ENCODE assay signal across 15 mouse cellular contexts in the genomic region with DNA sequence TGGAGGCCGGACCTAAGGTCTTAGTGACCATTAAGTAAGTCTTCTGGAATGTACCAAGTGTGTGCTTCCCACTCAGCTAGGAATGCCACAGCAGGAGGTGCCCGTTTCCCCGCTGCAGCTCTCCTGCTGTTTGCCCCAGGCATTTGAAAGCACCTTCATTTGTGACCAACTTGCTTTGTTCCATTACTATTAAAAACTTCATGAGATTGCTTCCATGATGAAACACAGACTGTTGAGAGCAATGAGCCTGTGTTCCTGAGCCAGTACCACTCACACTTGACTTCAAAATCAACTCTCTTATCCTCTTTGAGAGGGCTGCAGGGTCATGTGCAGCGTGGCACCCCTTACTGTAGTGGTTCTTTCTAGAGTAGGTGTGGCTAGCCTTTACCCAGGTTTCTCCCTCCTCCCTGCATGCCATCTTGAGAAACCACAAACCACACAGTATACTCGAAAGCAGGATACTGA. TPM values are rescaled to one million over a fixed set of nuclear protein-coding genes. Genes with fewer than 3 reads are reported as not detected.
DNase-seq lines count a peak whose midpoint lies in the region; ATAC-seq and TF ChIP-seq lines count a peak whose summit lies in the region.
"Had no signal": no experiment of that assay in that cellular context is flagged by ENCODE, and none has a peak within 500 bp of the region (broad histone marks: within the 10 kb centered on the region; RNA-seq: fewer than 3 reads in every experiment).

No protein-coding gene starts in this region.

- WGBS in limb, embryonic 14.5 days: 24% methylated on average over 5 of the region's 5 CpGs
- 47% methylated on average over 5 of the region's 5 CpGs for WGBS in stomach, postnatal 0 days
- WGBS in midbrain, embryonic 14.5 days: 55% methylated on average over 5 of the region's 5 CpGs
- WGBS in hindbrain, embryonic 10.5 days: 46% methylated on average over 5 of the region's 5 CpGs

- H3K4me2 ChIP-seq in limb, embryonic 14.5 days (replicated peaks; ENCODE audit: low read depth, low read length, severe bottlenecking): no peak overlapping the region
- no peak overlapping the region for H3K4me2 ChIP-seq in stomach, postnatal 0 days (replicated peaks; ENCODE audit: low read depth)
- H3K4me2 ChIP-seq in midbrain, embryonic 14.5 days (ENCODE audit: low read length): no peak overlapping the region
- H3K4me2 ChIP-seq: forebrain, embryonic 13.5 days; midbrain, embryonic 12.5 days had no signal

- 0 out of 2 replicates have a peak, but pooled peaks cover 3% of the 10 kb centered on the region for H3K4me1 ChIP-seq in limb, embryonic 14.5 days (ENCODE audit: control insufficient read depth, insufficient read depth, low read length)
- H3K4me1 ChIP-seq in stomach, postnatal 0 days (replicated peaks; ENCODE audit: control insufficient read depth, insufficient read depth): no peaks in the 10 kb centered on the region
- H3K4me1 ChIP-seq in midbrain, embryonic 14.5 days (ENCODE audit: control insufficient read depth, insufficient read depth, low read length): no peaks in the 10 kb centered on the region
- H3K4me1 ChIP-seq in hindbrain, embryonic 10.5 days (replicated peaks): peaks cover 8% of the 10 kb centered on the region; the same call in 1 of the 2 replicates
- H3K4me1 ChIP-seq: forebrain, embryonic 13.5 days; midbrain, embryonic 12.5 days had no signal

- no peak overlapping the region for H3K27ac ChIP-seq in limb, embryonic 14.5 days (replicated peaks; ENCODE audit: low read depth, low read length)
- H3K27ac ChIP-seq in stomach, postnatal 0 days (replicated peaks): no peak overlapping the region
- H3K27ac ChIP-seq in midbrain, embryonic 14.5 days (replicated peaks; ENCODE audit: low read depth, low read length): no peak overlapping the region
- no peak overlapping the region for H3K27ac ChIP-seq in hindbrain, embryonic 10.5 days
- H3K27ac ChIP-seq: forebrain, embryonic 13.5 days; liver, embryonic 14.5 days; midbrain, embryonic 12.5 days had no signal

- 0 out of 2 replicates have a peak, but pooled peaks have one; percentile 37 for ATAC-seq in limb, embryonic 14.5 days (ENCODE audit: low FRiP score, low read depth)
- ATAC-seq in stomach, postnatal 0 days (ENCODE audit: low FRiP score, low TSS enrichment): peak; percentile 53; the same call in 1 of the 2 replicates
- ATAC-seq in midbrain, embryonic 14.5 days (ENCODE audit: low FRiP score, low TSS enrichment): no peak
- ATAC-seq: activated CD4-positive, CD25-positive, alpha-beta regulatory T cell, adult 4 months; forebrain, embryonic 13.5 days; hindbrain, embryonic 16.5 days had no signal

- no peak for TF ChIP-seq EP300 in stomach, postnatal 0 days (optimal IDR thresholded peaks at IDR 0.05)

- H3K9me3 ChIP-seq in limb, embryonic 14.5 days (ENCODE audit: control insufficient read depth, low read length): 0 out of 2 replicates have a peak, but pooled peaks cover 4% of the 10 kb centered on the region
- no peaks in the 10 kb centered on the region for H3K9me3 ChIP-seq in stomach, postnatal 0 days (ENCODE audit: control insufficient read depth, low read length)
- no peaks in the 10 kb centered on the region for H3K9me3 ChIP-seq in midbrain, embryonic 14.5 days (ENCODE audit: control insufficient read depth, low read length)
- H3K9me3 ChIP-seq in hindbrain, embryonic 10.5 days: no peaks in the 10 kb centered on the region
- H3K9me3 ChIP-seq: forebrain, embryonic 13.5 days; midbrain, embryonic 12.5 days had no signal

- H3K4me3 ChIP-seq in limb, embryonic 14.5 days (replicated peaks; ENCODE audit: low read length): no peak overlapping the region
- no peak overlapping the region for H3K4me3 ChIP-seq in stomach, postnatal 0 days (ENCODE audit: low read depth, low read length)
- H3K4me3 ChIP-seq in midbrain, embryonic 14.5 days (replicated peaks; ENCODE audit: low read depth, low read length): no peak overlapping the region
- no peak overlapping the region for H3K4me3 ChIP-seq in hindbrain, embryonic 10.5 days
- H3K4me3 ChIP-seq: forebrain, embryonic 13.5 days; midbrain, embryonic 12.5 days had no signal

- no peak for TF ChIP-seq POLR2A in limb, embryonic 14.5 days (IDR thresholded peaks at IDR 0.05; ENCODE audit: borderline replicate concordance, extremely low read depth, insufficient read depth, insufficient read length)

- peak; percentile 16 for DNase-seq in thymus, postnatal 0 days (ENCODE audit: low spot score)
- no peak for DNase-seq in thymus, postnatal 36 days
- DNase-seq in forelimb bud, embryonic 11.5 days (ENCODE audit: low read depth, low spot score): peak; percentile 25
- no peak for DNase-seq in limb, embryonic 14.5 days (ENCODE audit: low spot score)
- DNase-seq in stomach, postnatal 0 days (ENCODE audit: low spot score): no peak
- no peak for DNase-seq in midbrain, embryonic 14.5 days
- no peak for DNase-seq in embryo, embryonic 9.5 days (ENCODE audit: extremely low spot score)
- DNase-seq in hindbrain, embryonic 10.5 days (ENCODE audit: low spot score): no peak
- DNase-seq: cerebellum, adult 2 months; gastrocnemius, postnatal 14 days had no signal

- no peaks in the 10 kb centered on the region for H3K36me3 ChIP-seq in limb, embryonic 14.5 days (ENCODE audit: control insufficient read depth, insufficient read depth, low read length)
- H3K36me3 ChIP-seq in stomach, postnatal 0 days (ENCODE audit: control insufficient read depth, insufficient read depth, low read length): no peaks in the 10 kb centered on the region
- no peaks in the 10 kb centered on the region for H3K36me3 ChIP-seq in midbrain, embryonic 14.5 days (ENCODE audit: control insufficient read depth, insufficient read depth, low read length)
- H3K36me3 ChIP-seq in hindbrain, embryonic 10.5 days: no peaks in the 10 kb centered on the region
- H3K36me3 ChIP-seq: midbrain, embryonic 12.5 days had no signal

- TF ChIP-seq CTCF in stomach, postnatal 0 days (IDR thresholded peaks at IDR 0.05; ENCODE audit: low read depth): no peak

- H3K9ac ChIP-seq in limb, embryonic 14.5 days (ENCODE audit: low read depth, low read length, severe bottlenecking): no peak overlapping the region
- H3K9ac ChIP-seq in stomach, postnatal 0 days (ENCODE audit: low read length): no peak overlapping the region
- H3K9ac ChIP-seq in midbrain, embryonic 14.5 days (replicated peaks; ENCODE audit: low read length): no peak overlapping the region
- H3K9ac ChIP-seq: forebrain, embryonic 13.5 days; liver, embryonic 14.5 days; midbrain, embryonic 12.5 days had no signal

- H3K27me3 ChIP-seq in limb, embryonic 14.5 days (ENCODE audit: control insufficient read depth, insufficient read depth, low read length): no peaks in the 10 kb centered on the region
- H3K27me3 ChIP-seq in stomach, postnatal 0 days (ENCODE audit: control insufficient read depth, insufficient read depth, low read length): no peaks in the 10 kb centered on the region
- H3K27me3 ChIP-seq in midbrain, embryonic 14.5 days (ENCODE audit: control insufficient read depth, insufficient read depth, low read length): no peaks in the 10 kb centered on the region
- H3K27me3 ChIP-seq in hindbrain, embryonic 10.5 days (ENCODE audit: insufficient read depth, poor library complexity, severe bottlenecking): peaks cover 14% of the 10 kb centered on the region

RNA-seq across cellular contexts. Expression of a gene that starts 47.3 kb away (rescaled TPM):
- 7.9 and 8.1 TPM in 2 replicates for polyA plus RNA-seq in thymus, postnatal 0 days (2015; fragmentation: Nextera tagmentation; extraction: Ambion mirVana)
- 12.1 and 12.3 TPM in 2 replicates for polyA plus RNA-seq in limb, embryonic 14.5 days (2012; rRNA removed)
- 11.7 and 13.4 TPM in 2 replicates for polyA plus RNA-seq in limb, embryonic 14.5 days (2014; fragmentation: Nextera tagmentation; extraction: Ambion mirVana)
- polyA plus RNA-seq in stomach, postnatal 0 days (2015; fragmentation: Nextera tagmentation; extraction: Ambion mirVana): 22.1 and 22.2 TPM in 2 replicates
- polyA plus RNA-seq in midbrain, embryonic 14.5 days (2014; fragmentation: Nextera tagmentation; extraction: Ambion mirVana): 19.1 and 24.0 TPM in 2 replicates
- 3.5 and 3.8 TPM in 2 replicates for polyA plus RNA-seq in hindbrain, embryonic 10.5 days (2016; fragmentation: Nextera tagmentation; extraction: Ambion mirVana)
- polyA plus RNA-seq: activated CD4-positive, CD25-positive, alpha-beta regulatory T cell, adult 4 months had no signal

RNA-seq across cellular contexts. Expression of a gene that starts 48.1 kb away (rescaled TPM):
- 0.27 and 0.57 TPM in 2 replicates for polyA plus RNA-seq in thymus, postnatal 0 days (2015; fragmentation: Nextera tagmentation; extraction: Ambion mirVana)
- polyA plus RNA-seq in limb, embryonic 14.5 days (2012; rRNA removed): 0.38 and 0.85 TPM in 2 replicates
- 1.2 and 1.4 TPM in 2 replicates for polyA plus RNA-seq in limb, embryonic 14.5 days (2014; fragmentation: Nextera tagmentation; extraction: Ambion mirVana)
- polyA plus RNA-seq in stomach, postnatal 0 days (2015; fragmentation: Nextera tagmentation; extraction: Ambion mirVana): 2.6 and 2.7 TPM in 2 replicates
- 1.6 and 3.3 TPM in 2 replicates for polyA plus RNA-seq in midbrain, embryonic 14.5 days (2014; fragmentation: Nextera tagmentation; extraction: Ambion mirVana)
- 0.47 and 1.2 TPM in 2 replicates for polyA plus RNA-seq in hindbrain, embryonic 10.5 days (2016; fragmentation: Nextera tagmentation; extraction: Ambion mirVana)
- polyA plus RNA-seq: activated CD4-positive, CD25-positive, alpha-beta regulatory T cell, adult 4 months had no signal

Comparison
In these comparisons a context has a peak if more than half of its experiments do, and no peak if none do; other contexts are left out.
1. DNase-seq: peak in thymus, postnatal 0 days (single experiment) and forelimb bud, embryonic 11.5 days (single experiment); none in thymus, postnatal 36 days (0 of 2), limb, embryonic 14.5 days (single experiment), stomach, postnatal 0 days (single experiment), midbrain, embryonic 14.5 days (single experiment), embryo, embryonic 9.5 days (single experiment) and hindbrain, embryonic 10.5 days (single experiment).